Mouse (Mus musculus) c-Kit-positive CD71-negative TER-119-negative erythroid progenitor cells, embryonic 14.5 days (primary cell): ENCODE results near the gene Prdx2.
A peak's percentile ranks its signal among the peaks of the same experiment; 100 is the strongest.

Experiments
- DNase-seq: peaks from one replicate; pipeline ENCODE4 v3.0.0-alpha.2; 2013; ENCODE audit warnings: low read depth

The Prdx2 gene

GRCm38 (mm10) chr8:84969241-84970134 lies at the start of gene Prdx2, which contains the start of the genes Gm49661 and Rnaseh2a:
Prdx2 (plus strand) TSS chr8:84969587.
Gm49661 (minus strand) TSS chr8:84969433.
Rnaseh2a (minus strand) TSS chr8:84969767.
- DNase-seq: no peak

- no peak for DNase-seq
These were observed 47.8 kb upstream of the Prdx2 start for GRCm38 (mm10) chr8:84921596-84921995.

GRCm38 (mm10) chr8:84925557-84925956 lies 43.8 kb upstream of the Prdx2 start:
- DNase-seq: no peak

DNA sequence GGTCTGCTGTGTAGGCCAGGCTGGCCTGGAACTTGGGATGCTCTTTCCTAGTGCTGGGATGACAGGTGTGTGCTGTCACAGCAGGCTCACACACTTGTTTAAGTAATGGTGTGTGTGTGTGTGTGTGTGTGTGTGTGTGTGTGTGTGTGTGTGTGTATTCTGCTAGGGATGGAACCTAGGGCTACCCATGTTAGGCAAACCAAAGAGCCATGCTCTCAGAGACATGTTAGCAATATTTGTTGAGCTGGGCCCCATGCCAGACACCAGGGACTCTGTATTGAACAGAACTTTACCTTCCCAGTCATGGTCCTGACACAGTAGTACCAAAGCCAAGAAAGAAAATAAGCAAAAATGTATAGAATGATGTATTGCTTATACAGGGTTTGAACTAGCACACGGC lies 41.9 kb upstream of the Prdx2 start:
- no peak for DNase-seq

DNA sequence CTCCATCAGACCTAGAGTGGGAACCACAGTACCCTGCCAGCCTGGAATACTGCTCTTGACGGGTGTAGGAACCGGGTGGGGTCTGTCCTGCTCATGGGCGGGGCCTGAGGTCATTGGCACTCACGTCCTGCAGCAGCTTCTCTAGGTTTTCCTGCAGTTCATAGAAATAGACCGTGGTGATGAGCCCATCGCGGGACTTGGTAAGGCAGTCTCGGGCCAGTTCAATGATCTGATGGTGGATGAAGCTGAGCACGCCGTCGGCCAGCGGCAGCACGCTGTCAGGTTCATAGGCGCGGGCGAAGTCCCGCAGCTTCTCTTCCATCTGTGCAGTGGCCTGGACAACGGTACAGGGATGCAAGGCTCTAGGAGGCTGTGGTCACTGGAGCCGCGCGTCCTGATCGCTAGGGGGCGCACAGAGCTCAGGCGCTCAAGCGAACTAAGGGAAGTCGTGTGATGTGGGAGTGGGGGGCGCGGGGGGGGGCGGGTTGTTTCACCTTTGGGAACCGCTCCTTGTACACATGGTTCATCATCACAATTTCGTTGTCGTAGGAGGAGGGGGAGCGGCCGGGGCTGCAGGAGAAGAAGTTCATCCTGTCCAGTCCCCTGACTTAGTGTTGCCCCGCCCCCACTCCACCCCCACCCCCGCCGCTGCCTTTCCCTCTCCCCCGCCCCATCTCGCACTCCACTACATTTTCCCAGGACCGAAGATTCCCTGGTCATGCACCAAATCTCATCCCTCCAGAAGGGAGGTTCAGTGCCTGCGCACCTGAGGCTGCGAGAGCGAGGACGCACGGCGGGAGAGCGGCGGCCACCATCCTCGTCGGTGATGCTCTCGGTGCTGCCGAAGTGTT lies 40.7 kb upstream of the Prdx2 start:
- DNase-seq: no peak

- no peak for DNase-seq
These were observed 38.8 kb upstream of the Prdx2 start for GRCm38 (mm10) chr8:84930582-84930981.

GRCm38 (mm10) chr8:84933767-84934559 lies 35.4 kb upstream of the Prdx2 start:
- DNase-seq: no peak

- DNase-seq: no peak
These were observed 34.5 kb upstream of the Prdx2 start for GRCm38 (mm10) chr8:84934860-84935259.

DNA sequence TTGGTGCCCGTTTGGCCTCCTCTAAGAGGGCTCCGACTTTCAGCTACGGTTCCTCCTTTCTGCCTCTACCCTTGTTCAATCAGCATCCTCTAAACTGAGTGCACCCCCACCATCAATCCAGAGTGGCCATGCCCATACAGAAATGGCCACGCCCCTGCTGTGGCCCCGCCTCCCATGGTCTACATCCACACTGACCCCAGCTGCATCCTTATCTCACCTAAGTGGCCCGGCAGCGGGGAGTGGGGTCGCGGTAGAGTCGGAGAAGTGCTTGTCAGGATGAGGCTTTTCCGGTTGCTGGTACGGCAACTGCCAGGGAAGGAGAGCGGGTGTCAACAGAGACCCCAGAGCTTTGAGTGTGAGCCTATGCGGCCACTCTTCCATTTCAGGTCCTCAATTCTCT lies 33.9 kb upstream of the Prdx2 start:
- DNase-seq: no peak

GRCm38 (mm10) chr8:84936041-84936961 lies 33.1 kb upstream of the Prdx2 start:
- DNase-seq: no peak

GRCm38 (mm10) chr8:84936962-84937546 lies 32.3 kb upstream of the Prdx2 start, which contains the start of gene Mast1:
Mast1 (minus strand) TSS chr8:84937359.
- DNase-seq: no peak

DNA sequence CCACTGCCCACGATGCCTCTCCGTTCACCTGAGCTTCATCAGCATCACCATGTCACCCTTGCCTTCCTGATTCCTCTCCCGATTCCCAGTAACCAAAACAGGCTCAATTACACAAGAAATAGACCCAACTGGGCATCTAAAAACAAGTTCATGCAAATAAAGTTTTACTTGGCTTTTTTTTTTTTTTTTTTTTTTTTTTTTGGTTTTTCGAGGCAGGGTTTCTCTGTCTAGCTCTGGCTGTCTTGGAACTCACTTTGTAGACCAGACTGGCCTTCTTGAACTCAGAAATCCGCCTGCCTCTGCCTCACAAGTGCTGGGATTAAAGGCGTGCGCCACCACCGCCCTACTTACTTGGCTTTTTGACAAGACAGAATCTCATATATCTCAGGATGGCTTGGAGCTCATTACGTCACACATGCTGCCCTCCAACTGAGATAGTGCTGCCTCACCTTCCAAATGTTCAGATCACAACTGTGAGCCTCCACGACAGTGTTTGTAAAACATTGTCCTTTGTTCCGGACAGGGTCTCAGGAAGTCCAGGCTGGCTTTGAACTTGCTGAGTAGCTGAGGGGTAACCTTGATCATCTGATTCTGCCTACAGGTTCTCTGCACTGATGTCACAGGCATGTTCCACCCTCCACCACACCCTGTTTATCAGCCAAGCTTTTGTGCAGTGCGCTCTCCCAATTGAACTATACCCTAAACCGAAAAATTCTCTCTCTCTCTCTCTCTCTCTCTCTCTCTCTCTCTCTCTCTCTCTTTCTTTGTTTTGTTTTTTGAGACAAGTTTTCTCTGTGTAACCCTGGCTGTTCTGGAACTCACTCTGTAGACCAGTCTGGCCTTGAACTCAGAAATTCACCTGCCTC lies 31.5 kb upstream of the Prdx2 start:
- DNase-seq: no peak

- no peak for DNase-seq
These were observed 25.7 kb upstream of the Prdx2 start for GRCm38 (mm10) chr8:84943699-84944098.

DNA sequence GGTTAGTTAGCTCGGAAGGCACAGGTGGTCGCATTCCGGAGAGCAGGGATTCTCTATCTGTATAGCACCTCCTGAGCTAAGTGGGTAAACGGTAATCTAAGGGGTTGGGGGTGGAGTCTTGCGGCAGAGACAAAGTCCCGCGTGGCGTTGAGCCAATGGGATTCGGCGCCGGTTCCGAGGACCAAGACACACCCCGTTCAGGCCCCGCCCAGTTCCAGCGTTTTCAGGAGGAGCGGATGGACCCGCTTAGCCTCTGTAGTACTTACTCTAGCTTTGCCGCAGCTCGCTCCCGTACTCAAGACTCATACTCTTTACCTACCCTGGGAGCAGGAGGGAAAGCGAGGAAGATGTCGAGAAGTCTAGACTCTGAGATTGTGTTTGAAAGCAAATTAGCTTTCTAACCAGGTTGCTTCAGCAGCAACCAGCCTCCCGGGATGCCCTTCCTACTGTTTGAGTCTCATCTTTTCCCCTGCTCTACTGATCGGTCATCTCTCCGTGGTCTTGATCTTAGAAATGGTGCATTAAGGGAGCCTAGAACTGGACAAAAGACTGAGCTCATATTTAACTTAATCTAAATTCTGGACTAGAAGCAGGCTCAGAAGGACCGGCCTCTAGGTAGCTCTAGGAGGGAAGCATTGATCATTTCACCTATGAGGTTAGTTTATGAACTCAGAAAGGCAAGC lies 24.8 kb upstream of the Prdx2 start:
- peak; percentile 63 for DNase-seq

- no peak for DNase-seq
These were observed 24.2 kb upstream of the Prdx2 start for GRCm38 (mm10) chr8:84945235-84945632.

- no peak for DNase-seq
These were observed 23.5 kb upstream of the Prdx2 start for GRCm38 (mm10) chr8:84945633-84946527.

DNA sequence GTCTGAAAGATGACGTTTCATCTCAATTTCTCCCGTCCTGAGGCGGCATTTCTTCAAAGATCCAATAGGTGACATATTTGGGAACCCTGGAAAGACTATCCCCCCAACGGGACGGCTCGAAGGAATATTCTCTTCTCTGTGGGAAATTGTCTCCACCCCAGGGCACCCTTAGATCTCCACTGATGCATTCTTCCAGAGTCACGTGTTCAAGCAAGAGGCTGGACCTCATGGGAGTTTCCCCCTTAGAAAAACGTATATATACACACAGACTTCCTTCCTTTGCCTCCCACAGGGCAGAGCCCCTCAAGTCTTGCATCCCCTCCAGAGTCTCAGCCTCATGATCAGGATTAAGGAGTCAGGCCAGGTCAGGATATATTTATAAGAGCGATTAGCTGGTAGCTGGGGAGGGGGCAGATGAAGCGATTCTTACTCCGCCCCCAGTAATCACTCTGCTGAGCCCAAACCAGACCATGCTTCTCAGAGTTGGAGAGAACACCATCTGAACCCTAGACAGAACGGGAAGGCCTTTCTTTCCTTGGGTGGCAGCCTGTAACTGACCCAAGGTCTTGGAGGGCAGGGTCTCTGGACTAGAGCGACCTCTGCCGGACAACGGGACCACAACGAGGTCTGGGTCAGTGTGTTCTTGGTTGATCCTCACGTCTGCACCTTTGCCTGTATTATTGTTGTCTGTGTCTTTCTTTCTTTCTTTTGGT lies 22.7 kb upstream of the Prdx2 start, which contains the start of gene Rtbdn:
Rtbdn (plus strand) TSS at position 464 of the 713 bp plus-strand sequence.
- DNase-seq: no peak
